Mouse (Mus musculus): Measurements from ENCODE around the gene Olfr1326-ps1.

The Olfr1326-ps1 gene

GRCm38 (mm10) chrX:74574788-74575187 lies at the start of gene Olfr1326-ps1:
TSS of gene Olfr1326-ps1 (minus strand) at chrX:74574888.
- no peak for DNase-seq

- no peak for DNase-seq
Measured at GRCm38 (mm10) chrX:74592379-74592778, 17.7 kb upstream of the Olfr1326-ps1 start, which contains the start of gene Olfr1325. TSS of gene Olfr1325 (plus strand) at chrX:74592679.
